Mouse (Mus musculus) megakaryocyte, embryonic 14.5 days (primary cell): ENCODE results near the gene Tmem45b.

Experiments used
- FLI1 ChIP-seq: IDR thresholded peaks from 2 replicates; pipeline ENCODE4 v1.6.1; 2012; ENCODE audit warnings: low read length, inconsistent platforms, mixed read lengths
- GATA1 ChIP-seq: IDR thresholded peaks from 3 replicates; pipeline ENCODE4 v1.6.1; 2012; ENCODE audit warnings: mixed read lengths, low read length, inconsistent platforms, borderline replicate concordance

DNA sequence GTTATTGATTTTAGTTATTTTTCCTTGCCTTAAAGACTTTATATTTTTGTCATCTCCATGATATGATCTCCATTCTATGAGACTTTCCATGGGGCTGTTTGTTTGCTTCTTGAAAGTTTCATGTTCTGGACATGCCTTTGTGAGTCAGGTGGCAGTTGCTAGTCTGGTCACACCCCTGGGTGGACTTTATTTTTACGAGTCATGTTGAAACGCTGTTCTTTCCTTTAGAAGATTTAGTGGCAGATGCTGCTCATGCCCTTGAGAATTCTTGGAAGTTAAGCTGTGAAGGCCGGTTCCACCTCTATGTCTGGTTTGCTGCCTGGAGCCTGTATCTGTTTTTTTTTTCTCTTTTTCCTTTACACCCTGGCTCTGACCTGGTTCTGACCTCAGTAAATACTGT is 43.9 kb upstream of the Tmem45b start:
- no peak for TF ChIP-seq GATA1
- no peak for TF ChIP-seq FLI1
